Mouse (Mus musculus): ENCODE data around the gene Osbpl3.

DNA sequence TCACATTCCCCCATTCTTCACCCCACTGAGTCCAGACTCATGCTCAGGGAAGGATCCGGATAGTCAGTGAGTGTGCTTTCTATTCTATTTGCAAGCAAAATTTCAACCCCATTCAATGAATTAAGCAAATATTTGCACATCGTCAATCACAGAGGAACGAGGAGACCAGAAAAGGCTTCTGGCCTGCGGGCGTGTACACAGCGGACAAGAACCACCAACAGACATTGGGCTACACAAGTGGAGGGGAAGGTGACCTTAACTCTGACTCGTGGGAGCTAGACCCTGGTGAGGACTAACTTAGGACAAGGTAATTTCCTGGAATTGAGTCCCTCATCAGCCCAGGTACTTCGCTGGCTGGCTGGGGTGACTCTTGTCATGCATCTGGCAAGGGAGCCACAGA lies 126.6 kb downstream of the Osbpl3 start:
- TF ChIP-seq POLR2A (IDR thresholded peaks at IDR 0.05; ENCODE audit: insufficient read depth, low read depth, low read length) (no peak), CTCF (IDR thresholded peaks at IDR 0.05; ENCODE audit: insufficient read depth, low read depth, low read length) (no peak)

All from olfactory bulb, adult 2 months (tissue).